In the genomic region with DNA sequence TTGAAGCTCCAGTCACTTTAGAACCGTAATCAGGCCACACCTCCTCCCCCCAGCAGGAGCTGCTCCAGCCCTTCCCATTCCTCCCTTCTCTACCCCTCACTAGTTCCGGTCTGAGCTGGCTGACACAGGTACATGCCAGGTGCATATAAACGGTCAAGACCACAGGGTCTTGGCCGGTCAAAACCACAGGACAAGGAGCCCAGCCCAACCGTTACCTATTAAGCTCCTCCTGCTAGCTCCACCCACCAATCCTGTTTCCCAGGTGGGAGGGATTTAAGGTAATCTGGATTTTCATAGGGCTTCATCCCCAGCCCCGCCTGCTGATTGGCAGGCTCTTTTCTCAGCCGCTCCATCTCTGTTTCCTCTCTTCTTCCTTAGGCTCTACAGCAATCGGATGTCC, we compare ENCODE assay signal across 18 mouse cellular contexts. TPM values are rescaled to one million over a fixed set of nuclear protein-coding genes. Genes with fewer than 3 reads are reported as not detected.
DNase-seq lines count a peak whose midpoint lies in the region; ATAC-seq and TF ChIP-seq lines count a peak whose summit lies in the region.
"Had no signal": no experiment of that assay in that cellular context is flagged by ENCODE, and none has a peak within 500 bp of the region (broad histone marks: within the 10 kb centered on the region; RNA-seq: fewer than 3 reads in every experiment).

No protein-coding gene starts in this region.

- H3K27ac ChIP-seq in heart, embryonic 12.5 days (ENCODE audit: poor library complexity, severe bottlenecking) = no peak overlapping the region
- no peak overlapping the region for H3K27ac ChIP-seq in lung, embryonic 14.5 days (ENCODE audit: low read depth)
- H3K27ac ChIP-seq in stomach, postnatal 0 days (replicated peaks) = no peak overlapping the region
- H3K27ac ChIP-seq: gastrocnemius, adult 2 months; lung, embryonic 15.5 days; neural tube, embryonic 13.5 days had no signal

- TF ChIP-seq EP300 in stomach, postnatal 0 days (optimal IDR thresholded peaks at IDR 0.05) = no peak

- no peaks in the 10 kb centered on the region for H3K36me3 ChIP-seq in heart, embryonic 12.5 days
- H3K36me3 ChIP-seq in lung, embryonic 14.5 days (ENCODE audit: insufficient read depth) = no peaks in the 10 kb centered on the region
- no peaks in the 10 kb centered on the region for H3K36me3 ChIP-seq in stomach, postnatal 0 days (ENCODE audit: control insufficient read depth, insufficient read depth, low read length)
- H3K36me3 ChIP-seq: lung, embryonic 15.5 days; neural tube, embryonic 13.5 days had no signal

- no peaks in the 10 kb centered on the region for H3K9me3 ChIP-seq in heart, embryonic 12.5 days (replicated peaks)
- H3K9me3 ChIP-seq in lung, embryonic 14.5 days (ENCODE audit: low read depth, low read length) = no peaks in the 10 kb centered on the region
- no peaks in the 10 kb centered on the region for H3K9me3 ChIP-seq in stomach, postnatal 0 days (ENCODE audit: control insufficient read depth, low read length)
- H3K9me3 ChIP-seq: lung, embryonic 15.5 days; neural tube, embryonic 13.5 days had no signal

- 35% methylated on average over 8 of the region's 8 CpGs for WGBS in heart, embryonic 12.5 days
- 32% methylated on average over 8 of the region's 8 CpGs for WGBS in lung, embryonic 14.5 days
- WGBS in stomach, postnatal 0 days = 47% methylated on average over 8 of the region's 8 CpGs

- TF ChIP-seq CTCF in lung, embryonic 14.5 days (IDR thresholded peaks at IDR 0.05; ENCODE audit: low read depth) = no peak
- no peak for TF ChIP-seq CTCF in stomach, postnatal 0 days (IDR thresholded peaks at IDR 0.05; ENCODE audit: low read depth)

- ATAC-seq in heart, embryonic 12.5 days (ENCODE audit: insufficient number of reproducible peaks, low FRiP score) = peak; percentile 18; the same call in 1 of the 2 replicates
- ATAC-seq in lung, embryonic 14.5 days (ENCODE audit: insufficient read depth) = 0 out of 2 replicates have a peak, but pooled peaks have one; percentile 24
- peak; percentile 53 for ATAC-seq in stomach, postnatal 0 days (ENCODE audit: low FRiP score, low TSS enrichment)
- ATAC-seq: activated CD4-positive, CD25-positive, alpha-beta regulatory T cell, adult 4 months; forebrain, embryonic 14.5 days; hindbrain, embryonic 16.5 days had no signal

- no peak overlapping the region for H3K4me2 ChIP-seq in heart, embryonic 12.5 days
- H3K4me2 ChIP-seq in lung, embryonic 14.5 days = no peak overlapping the region
- no peak overlapping the region for H3K4me2 ChIP-seq in stomach, postnatal 0 days (replicated peaks; ENCODE audit: low read depth)
- H3K4me2 ChIP-seq: lung, embryonic 15.5 days; neural tube, embryonic 13.5 days had no signal

- H3K27me3 ChIP-seq in heart, embryonic 12.5 days (replicated peaks) = peaks cover 81% of the 10 kb centered on the region
- H3K27me3 ChIP-seq in lung, embryonic 14.5 days (ENCODE audit: insufficient read depth, low read length) = no peaks in the 10 kb centered on the region; the same call in 1 of the 2 replicates
- no peaks in the 10 kb centered on the region for H3K27me3 ChIP-seq in stomach, postnatal 0 days (ENCODE audit: control insufficient read depth, insufficient read depth, low read length)

- H3K9ac ChIP-seq in heart, embryonic 12.5 days = no peak overlapping the region
- no peak overlapping the region for H3K9ac ChIP-seq in lung, embryonic 14.5 days
- H3K9ac ChIP-seq in stomach, postnatal 0 days (ENCODE audit: low read length) = no peak overlapping the region
- H3K9ac ChIP-seq: lung, embryonic 15.5 days; neural tube, embryonic 13.5 days had no signal

- H3K4me3 ChIP-seq in heart, embryonic 12.5 days = no peak overlapping the region
- H3K4me3 ChIP-seq in lung, embryonic 14.5 days (ENCODE audit: low read depth, low read length) = no peak overlapping the region
- H3K4me3 ChIP-seq in stomach, postnatal 0 days (ENCODE audit: low read depth, low read length) = no peak overlapping the region
- H3K4me3 ChIP-seq: gastrocnemius, adult 2 months; lung, embryonic 15.5 days; neural tube, embryonic 13.5 days had no signal

- H3K4me1 ChIP-seq in heart, embryonic 12.5 days (replicated peaks) = no peaks in the 10 kb centered on the region
- no peaks in the 10 kb centered on the region for H3K4me1 ChIP-seq in lung, embryonic 14.5 days (ENCODE audit: insufficient read depth)
- H3K4me1 ChIP-seq in stomach, postnatal 0 days (replicated peaks; ENCODE audit: control insufficient read depth, insufficient read depth) = no peaks in the 10 kb centered on the region
- H3K4me1 ChIP-seq: lung, embryonic 15.5 days; neural tube, embryonic 13.5 days had no signal

- no peak for DNase-seq in heart, postnatal 4 days
- no peak for DNase-seq in lung, embryonic 14.5 days
- DNase-seq in lung, postnatal 25 days (ENCODE audit: low spot score) = no peak
- peak; percentile 14 for DNase-seq in Muller cell, postnatal 12 days (ENCODE audit: inconsistent ontology term)
- no peak for DNase-seq in stomach, postnatal 0 days (ENCODE audit: low spot score)
- DNase-seq in frontal cortex, postnatal 10 days (ENCODE audit: low spot score in 2 of 2) = no peak
- DNase-seq: gastrocnemius, adult 2 months; heart, postnatal 14 days; right cerebral cortex, postnatal 4 days had no signal

RNA-seq across cellular contexts. Expression of gene C1qb, which starts 7.8 kb away (rescaled TPM):
- polyA plus RNA-seq in heart, embryonic 12.5 days (2016; fragmentation: Nextera tagmentation; extraction: Ambion mirVana) = 18.8 and 19.3 TPM in 2 replicates
- 10 to 100 TPM; 14.6 to 17.9 TPM for total RNA-seq in heart, postnatal 4 days (2021)
- 46.0 and 53.0 TPM in 2 replicates for polyA plus RNA-seq in lung, embryonic 14.5 days (2014; fragmentation: Nextera tagmentation; extraction: Ambion mirVana)
- 79.6 and 80.6 TPM in 2 replicates for polyA plus RNA-seq in stomach, postnatal 0 days (2015; fragmentation: Nextera tagmentation; extraction: Ambion mirVana)
- total RNA-seq: MEL; monocyte, adult 5-6 weeks had no signal
- polyA plus RNA-seq: C2C12 had no signal

RNA-seq across cellular contexts. Expression of gene C1qc, which starts 14.7 kb away (rescaled TPM):
- 9.7 and 11.9 TPM in 2 replicates for polyA plus RNA-seq in heart, embryonic 12.5 days (2016; fragmentation: Nextera tagmentation; extraction: Ambion mirVana)
- total RNA-seq in heart, postnatal 4 days (2021) = 10 to 100 TPM; 11.5 to 13.8 TPM
- 27.3 TPM in 2 replicates for polyA plus RNA-seq in lung, embryonic 14.5 days (2014; fragmentation: Nextera tagmentation; extraction: Ambion mirVana)
- polyA plus RNA-seq in stomach, postnatal 0 days (2015; fragmentation: Nextera tagmentation; extraction: Ambion mirVana) = 48.6 and 49.4 TPM in 2 replicates
- total RNA-seq: MEL; monocyte, adult 5-6 weeks had no signal
- polyA plus RNA-seq: C2C12 had no signal

RNA-seq across cellular contexts. Expression of gene C1qa, which starts 20.4 kb away (rescaled TPM):
- 8.6 and 11.2 TPM in 2 replicates for polyA plus RNA-seq in heart, embryonic 12.5 days (2016; fragmentation: Nextera tagmentation; extraction: Ambion mirVana)
- total RNA-seq in heart, postnatal 4 days (2021) = 10 to 100 TPM; 14.5 to 14.7 TPM
- 26.2 and 29.6 TPM in 2 replicates for polyA plus RNA-seq in lung, embryonic 14.5 days (2014; fragmentation: Nextera tagmentation; extraction: Ambion mirVana)
- 49.7 and 53.0 TPM in 2 replicates for polyA plus RNA-seq in stomach, postnatal 0 days (2015; fragmentation: Nextera tagmentation; extraction: Ambion mirVana)
- total RNA-seq: monocyte, adult 5-6 weeks had no signal
- polyA plus RNA-seq: C2C12 had no signal

RNA-seq across cellular contexts. Expression of gene Ephb2, which starts 42.4 kb away (rescaled TPM):
- 1.5 and 2.1 TPM in 2 replicates for polyA plus RNA-seq in heart, embryonic 12.5 days (2016; fragmentation: Nextera tagmentation; extraction: Ambion mirVana)
- 1 to 10 TPM; 1.9 to 2.3 TPM for total RNA-seq in heart, postnatal 4 days (2021)
- polyA plus RNA-seq in lung, embryonic 14.5 days (2014; fragmentation: Nextera tagmentation; extraction: Ambion mirVana) = 7.9 and 8.5 TPM in 2 replicates
- polyA plus RNA-seq in stomach, postnatal 0 days (2015; fragmentation: Nextera tagmentation; extraction: Ambion mirVana) = 2.3 and 2.5 TPM in 2 replicates
- total RNA-seq: monocyte, adult 5-6 weeks had no signal
- polyA plus RNA-seq: activated CD4-positive, CD25-positive, alpha-beta regulatory T cell, adult 4 months had no signal
